Mouse (Mus musculus): ENCODE results near the gene Slc39a2. TPM values are rescaled to one million over a fixed set of nuclear protein-coding genes. Genes with fewer than 3 reads are reported as not detected.

Slc39a2 gene
- polyA plus RNA-seq (2012; ENCODE audit: low replicate concordance) = 0.07 TPM in 1 of 2 replicates, not detected in the other

GRCm38 (mm10) chr14:51892191-51892939 lies at the start of gene Slc39a2:
Gene Slc39a2 (plus strand): TSS chr14:51892889.

GRCm38 (mm10) chr14:51853399-51853798 lies 39.3 kb upstream of the Slc39a2 start, which contains the start of gene Ear6:
Gene Ear6 (plus strand): TSS chr14:51853699.

GRCm38 (mm10) chr14:51884598-51885331 lies 7.9 kb upstream of the Slc39a2 start, which contains the start of gene Mettl17:
Gene Mettl17 (plus strand): TSS chr14:51884842.

GRCm38 (mm10) chr14:51913960-51914762 lies 21.5 kb downstream of the Slc39a2 start, which contains the start of gene Ndrg2:
Gene Ndrg2 (minus strand): TSS chr14:51914158.

GRCm38 (mm10) chr14:51918125-51918524 lies 25.4 kb downstream of the Slc39a2 start, which contains the start of gene Tppp2:
Gene Tppp2 (plus strand): TSS chr14:51918425.

GRCm38 (mm10) chr14:51922571-51922865 lies 29.8 kb downstream of the Slc39a2 start, which contains the start of gene Rnase13:
Gene Rnase13 (minus strand): TSS chr14:51922773.

Other genes starting within 250 kb of the Slc39a2 start
- not detected in 2 replicates for gene Gm17079, start 197.4 kb upstream of the Slc39a2 start, polyA plus RNA-seq (2012; ENCODE audit: low replicate concordance)
- gene Gm5800, start 175.7 kb upstream of the Slc39a2 start, polyA plus RNA-seq (2012; ENCODE audit: low replicate concordance) = not detected in 2 replicates
- gene Ang4, start 119.3 kb upstream of the Slc39a2 start, polyA plus RNA-seq (2012; ENCODE audit: low replicate concordance) = not detected in 2 replicates
- gene AY358078, start 92.8 kb upstream of the Slc39a2 start, polyA plus RNA-seq (2012; ENCODE audit: low replicate concordance) = not detected in 2 replicates
- not detected in 2 replicates for gene Ear6, start 39.2 kb upstream of the Slc39a2 start, polyA plus RNA-seq (2012; ENCODE audit: low replicate concordance)
- 1.7 and 22.2 TPM in 2 replicates for gene Mettl17, start 8.0 kb upstream of the Slc39a2 start, polyA plus RNA-seq (2012; ENCODE audit: low replicate concordance)
- 2.5 and 3.3 TPM in 2 replicates for gene Ndrg2, start 21.3 kb downstream of the Slc39a2 start, polyA plus RNA-seq (2012; ENCODE audit: low replicate concordance)
- not detected in 2 replicates for gene Tppp2, start 25.5 kb downstream of the Slc39a2 start, polyA plus RNA-seq (2012; ENCODE audit: low replicate concordance)
- not detected in 2 replicates for gene Rnase13, start 29.9 kb downstream of the Slc39a2 start, polyA plus RNA-seq (2012; ENCODE audit: low replicate concordance)
- gene Arhgef40, start 91.8 kb downstream of the Slc39a2 start, polyA plus RNA-seq (2012; ENCODE audit: low replicate concordance) = 192 and 325 TPM in 2 replicates
- gene Tmem253, start 122.8 kb downstream of the Slc39a2 start, polyA plus RNA-seq (2012; ENCODE audit: low replicate concordance) = not detected in 2 replicates
- gene Zfp219, start 127.8 kb downstream of the Slc39a2 start, polyA plus RNA-seq (2012; ENCODE audit: low replicate concordance) = 60.3 and 76.3 TPM in 2 replicates
- gene Olfr221, start 149.6 kb downstream of the Slc39a2 start, polyA plus RNA-seq (2012; ENCODE audit: low replicate concordance) = not detected in 2 replicates
- 8.3 and 14.3 TPM in 2 replicates for gene Hnrnpc, start 211.1 kb downstream of the Slc39a2 start, polyA plus RNA-seq (2012; ENCODE audit: low replicate concordance)
- 0.23 and 0.32 TPM in 2 replicates for gene Rpgrip1, start 217.8 kb downstream of the Slc39a2 start, polyA plus RNA-seq (2012; ENCODE audit: low replicate concordance)